Mouse (Mus musculus) kidney, adult 8-10 months (tissue): ENCODE data around the gene Rabgap1.
A peak's percentile ranks its signal among the peaks of the same experiment; 100 is the strongest.

Source experiments
- DNase-seq, 2 experiments: peaks; one replicate each; pipeline ENCODE4 v3.0.0; 2022

Gene Rabgap1

GRCm38 (mm10) chr2:37442611-37443591 is at the start of gene Rabgap1, which contains the start of the genes Zbtb26 and Zbtb6:
TSS of gene Rabgap1 (plus strand) at chr2:37443279.
TSS of gene Zbtb26 (minus strand) at chr2:37443135.
TSS of gene Zbtb6 (minus strand) at chr2:37443171.
- DNase-seq = peak; percentile 95 to 96

GRCm38 (mm10) chr2:37395539-37395938 is 47.5 kb upstream of the Rabgap1 start:
- DNase-seq = no peak

DNA sequence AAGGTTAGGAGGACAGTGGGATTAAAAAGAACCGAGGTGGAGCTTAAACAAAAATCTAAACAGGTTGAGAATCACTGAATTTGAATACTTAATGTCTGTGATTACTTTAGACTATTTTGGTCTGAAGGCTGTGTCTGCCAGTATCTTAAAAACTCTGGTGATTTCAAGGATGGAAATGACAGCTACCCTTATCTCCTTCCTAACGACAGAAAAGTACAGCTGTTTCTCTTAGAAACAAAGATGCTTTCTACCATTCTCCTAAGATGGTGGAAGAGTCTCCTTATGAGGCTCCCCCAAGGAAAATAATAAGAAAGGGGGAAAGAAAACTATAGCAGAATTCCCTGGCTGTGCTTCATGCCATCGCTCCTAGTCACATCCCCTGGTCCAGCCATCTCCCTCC is 21.2 kb upstream of the Rabgap1 start:
- DNase-seq = no peak

DNA sequence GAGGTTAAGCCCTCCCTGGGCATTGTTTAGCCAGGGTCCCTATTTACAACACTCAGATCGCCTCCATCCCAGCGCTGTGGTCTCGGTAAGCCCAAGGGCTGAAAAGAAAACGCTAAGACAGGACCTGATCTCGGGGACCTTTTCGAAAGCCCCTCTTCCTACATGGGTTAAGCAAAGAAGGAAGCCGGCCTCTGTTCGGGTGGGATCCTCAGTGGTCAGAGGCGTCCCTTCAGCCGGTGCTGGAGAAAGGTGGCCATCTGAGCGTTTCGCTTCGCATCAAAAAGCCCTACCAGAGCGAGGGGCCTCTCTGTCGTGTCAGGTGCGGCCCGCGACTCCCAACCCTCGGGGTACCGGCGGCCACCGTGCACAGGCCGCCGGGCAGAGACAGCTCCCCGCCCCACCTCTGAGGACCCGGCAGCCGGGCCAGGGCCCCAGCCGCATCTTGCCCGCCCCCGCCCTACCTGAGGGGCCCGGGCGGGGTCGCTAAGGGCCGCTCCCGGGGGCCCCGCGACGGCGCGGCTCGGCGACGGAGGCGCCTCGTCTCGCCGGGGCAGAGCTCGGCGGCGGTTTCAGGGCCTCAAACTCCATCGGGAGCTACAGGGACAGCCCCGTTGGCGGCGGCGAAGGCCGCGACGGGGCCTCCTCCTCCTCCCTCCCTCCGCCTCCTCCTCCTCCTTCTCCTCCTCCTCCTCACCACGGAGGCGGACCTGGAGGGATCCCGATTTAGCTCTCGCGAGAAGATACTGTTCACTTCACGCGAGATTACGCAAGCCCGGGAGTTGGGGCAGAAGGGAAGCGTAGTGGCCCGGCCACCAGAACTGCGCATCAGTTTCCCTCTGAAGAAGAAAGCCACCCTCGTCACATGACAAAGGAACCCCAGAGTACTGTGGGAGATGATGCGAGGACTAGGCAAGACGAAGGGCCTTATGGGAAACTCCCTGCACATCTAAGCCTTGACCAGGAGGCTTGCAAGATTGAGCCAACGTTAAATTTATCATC is 20.5 kb upstream of the Rabgap1 start, which contains the start of gene Rc3h2:
Gene Rc3h2, minus strand, starts transcription at position 598 of the 999 bp plus-strand sequence.
- DNase-seq = peak; percentile 94 to 96

GRCm38 (mm10) chr2:37423671-37424070 is 19.4 kb upstream of the Rabgap1 start:
- no peak for DNase-seq

DNA sequence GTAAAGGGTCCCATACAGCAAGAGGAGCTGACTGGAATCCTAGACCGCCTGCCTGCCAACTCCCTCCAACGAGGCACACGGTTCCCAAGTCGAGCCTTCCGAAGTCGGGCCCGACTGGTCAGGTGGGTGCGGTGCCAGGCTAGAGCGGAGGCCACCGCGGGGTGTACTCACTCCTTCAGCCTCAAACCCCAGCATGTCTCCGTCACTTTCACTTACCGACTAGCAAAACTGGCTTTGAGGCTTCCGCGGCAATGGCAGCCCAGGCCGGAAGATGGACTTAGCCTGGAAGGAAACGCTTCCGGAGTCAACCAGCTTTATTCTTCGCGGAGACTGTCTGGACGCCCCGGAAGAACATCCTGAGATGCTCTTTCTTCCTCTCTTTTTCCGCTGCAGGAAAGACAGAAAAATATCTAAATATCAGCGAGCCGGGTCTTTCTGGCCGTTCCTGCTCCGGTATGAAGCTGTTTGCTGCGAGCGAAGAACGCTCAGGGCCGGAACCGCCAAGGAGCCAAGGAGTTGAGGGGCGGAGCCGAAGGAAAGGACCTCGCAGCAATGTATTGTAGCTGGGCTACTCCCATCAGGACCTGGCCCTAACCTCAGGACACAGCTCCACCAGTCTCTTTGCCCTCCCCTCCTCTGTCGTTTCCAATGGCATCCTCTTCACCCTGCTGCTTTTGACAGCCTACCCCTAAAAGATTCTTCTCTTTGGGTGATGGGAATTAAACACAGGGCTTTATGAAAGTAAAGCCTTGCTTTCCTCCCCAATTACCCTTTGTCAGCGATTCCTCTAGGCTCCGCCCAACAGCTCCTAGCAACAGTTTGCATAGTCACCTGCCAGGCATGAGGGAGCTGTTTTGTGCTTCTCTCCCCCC is 12.2 kb upstream of the Rabgap1 start:
- DNase-seq = peak; percentile 85 to 87

- DNase-seq = no peak
Observed at GRCm38 (mm10) chr2:37431609-37432008, 11.5 kb upstream of the Rabgap1 start.

- peak; percentile 92 to 93 for DNase-seq
Observed at GRCm38 (mm10) chr2:37451667-37452375, 8.7 kb downstream of the Rabgap1 start.

GRCm38 (mm10) chr2:37452376-37452760 is 9.3 kb downstream of the Rabgap1 start:
- DNase-seq = peak in 1 of 2 experiments; percentile 14

DNA sequence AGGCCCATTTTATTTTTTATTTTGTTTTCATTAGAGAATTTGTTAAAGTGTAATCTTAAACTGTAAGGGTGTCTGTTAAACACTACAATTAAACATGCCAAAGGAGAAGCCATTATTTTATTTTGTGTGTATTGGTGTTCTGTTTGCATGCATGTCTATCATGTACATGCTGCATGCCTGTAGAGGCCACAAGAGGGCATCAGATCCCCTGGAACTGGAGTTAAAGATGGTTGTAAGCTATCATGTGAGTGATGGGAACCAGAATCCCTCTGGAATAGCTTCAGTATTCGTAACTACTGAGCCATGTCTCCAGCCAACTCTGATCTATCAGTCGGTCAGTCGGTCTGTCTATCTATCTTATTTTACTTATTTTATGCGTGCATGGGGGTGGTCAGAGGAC is 17.6 kb downstream of the Rabgap1 start:
- no peak for DNase-seq

DNA sequence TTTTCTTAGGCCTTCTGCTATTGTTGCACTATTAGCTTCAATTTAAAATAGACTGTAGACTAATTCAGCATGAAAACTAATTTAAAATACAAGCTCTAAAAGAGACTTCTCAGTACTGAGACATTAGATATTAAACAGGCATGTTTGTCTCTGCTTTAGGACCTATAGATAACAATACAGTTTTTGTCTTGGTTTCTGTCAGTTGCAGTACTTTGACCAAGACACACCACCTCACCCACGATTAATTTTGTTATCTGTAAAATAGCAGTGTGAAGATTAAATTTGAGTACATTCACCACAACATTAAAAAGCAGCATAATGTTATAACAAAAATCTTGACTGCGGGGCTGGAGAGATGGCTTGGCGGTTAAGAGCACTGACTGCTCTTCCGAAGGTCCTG is 23.2 kb downstream of the Rabgap1 start:
- DNase-seq = no peak

DNA sequence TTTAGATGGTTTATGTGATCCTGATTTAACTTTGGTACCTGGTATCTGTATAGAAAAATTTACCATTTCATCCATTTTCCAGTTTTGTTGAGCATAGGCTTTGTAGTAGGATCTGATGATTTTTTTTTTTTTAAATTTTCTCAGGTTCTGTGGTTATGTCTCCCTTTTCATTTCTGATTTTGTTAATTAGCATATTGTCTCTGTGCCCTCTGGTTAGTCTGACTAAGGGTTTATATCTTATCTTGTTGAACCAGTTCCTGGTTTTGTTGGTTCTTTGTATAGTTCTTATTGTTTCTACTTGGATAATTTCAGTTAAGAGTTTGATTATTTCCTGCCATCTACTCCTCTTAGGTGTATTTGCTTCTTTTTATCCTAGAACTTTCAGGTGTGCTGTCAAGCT is 36.5 kb downstream of the Rabgap1 start:
- DNase-seq = no peak

DNA sequence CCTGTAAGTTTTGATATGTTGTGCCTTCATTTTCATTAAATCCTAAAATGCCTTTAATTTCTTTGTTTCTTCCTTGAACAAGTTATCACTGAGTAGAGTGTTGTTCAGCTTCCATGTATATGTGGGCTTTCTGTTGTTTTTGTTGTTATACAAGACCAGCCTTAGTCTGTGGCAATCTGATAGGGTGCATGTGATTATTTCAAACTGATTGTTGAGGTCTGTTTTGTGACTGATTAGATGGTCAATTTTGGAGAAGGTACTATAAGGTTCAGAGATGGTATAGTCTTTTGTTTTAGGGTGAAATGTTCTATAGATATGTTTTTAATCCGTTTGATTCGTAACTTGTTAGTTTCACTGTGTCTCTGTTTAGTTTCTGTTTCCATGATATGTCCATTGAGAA is 37.0 kb downstream of the Rabgap1 start:
- no peak for DNase-seq

DNA sequence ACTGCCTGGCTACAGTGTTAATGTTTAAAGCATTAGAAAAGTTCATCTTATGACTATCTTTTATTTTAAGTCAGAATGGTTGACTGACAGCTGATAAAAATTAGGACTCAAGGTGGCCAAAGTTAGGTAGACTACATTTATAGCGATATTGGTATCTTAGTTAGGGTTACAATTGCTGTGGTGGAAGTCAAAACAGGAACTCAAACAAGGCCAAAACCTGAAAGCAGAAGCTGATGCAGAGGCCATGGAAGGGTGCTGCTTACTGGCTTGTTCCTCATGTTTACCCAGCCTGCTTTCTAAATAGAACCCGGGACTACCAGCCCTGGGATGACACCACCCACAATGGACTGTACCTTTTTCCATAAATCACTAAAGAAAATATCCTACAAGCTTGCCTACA is 41.1 kb downstream of the Rabgap1 start:
- DNase-seq = no peak

- peak; percentile 10 to 21 for DNase-seq
Observed at GRCm38 (mm10) chr2:37485370-37485769, 42.3 kb downstream of the Rabgap1 start.

- DNase-seq = no peak
Observed at GRCm38 (mm10) chr2:37486408-37486807, 43.3 kb downstream of the Rabgap1 start.

DNA sequence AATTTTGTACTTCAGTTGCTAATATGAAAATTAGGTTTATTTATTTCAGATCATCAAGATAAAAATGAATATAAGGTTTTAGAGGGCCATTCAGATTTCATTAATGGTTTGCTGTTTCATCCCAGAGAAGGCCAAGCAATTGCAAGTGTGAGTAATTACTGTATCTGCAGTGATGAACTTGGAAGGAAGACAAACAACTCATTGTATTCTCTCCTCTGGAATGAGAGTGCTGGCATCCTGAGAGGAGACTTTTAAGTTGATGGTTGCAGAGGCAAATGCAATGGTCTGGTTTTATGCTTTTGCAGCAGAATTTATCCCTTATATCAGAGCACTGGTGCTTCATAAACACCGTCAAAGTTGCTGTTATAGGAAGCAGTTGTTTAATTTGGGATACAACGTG is 45.9 kb downstream of the Rabgap1 start:
- DNase-seq = no peak

- no peak for DNase-seq
Observed at GRCm38 (mm10) chr2:37497321-37497720, 54.2 kb downstream of the Rabgap1 start.

DNA sequence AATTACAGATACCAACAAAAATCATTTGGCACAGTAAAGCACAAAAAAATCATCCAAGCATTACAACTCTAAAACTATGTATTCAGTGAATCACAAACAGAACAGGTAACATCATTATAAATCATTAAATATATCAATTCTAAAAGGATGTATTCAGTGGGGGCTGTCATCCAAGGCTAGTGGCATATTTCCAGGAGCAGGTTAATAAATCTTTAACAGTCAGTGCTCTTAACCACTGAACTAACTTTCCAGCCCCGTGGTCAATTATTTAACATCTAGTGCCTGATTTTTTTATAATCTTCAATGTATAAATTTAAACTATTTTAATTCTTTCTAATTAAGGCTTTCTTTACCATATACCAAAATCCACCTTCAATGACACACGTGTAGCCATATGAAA is 62.8 kb downstream of the Rabgap1 start:
- DNase-seq = peak; percentile 16 to 27

- DNase-seq = no peak
Observed at GRCm38 (mm10) chr2:37511134-37511901, 68.2 kb downstream of the Rabgap1 start.
